Mouse (Mus musculus) heart, postnatal 0 days (tissue): Measurements from ENCODE around the gene Clic6. TPM values are rescaled to one million over a fixed set of nuclear protein-coding genes. Genes with fewer than 3 reads are reported as not detected.
"Not testable (repeated sequence)": the region's sequence is repeated elsewhere in the genome, so short reads cannot be mapped to it uniquely, and the experiment has no call there.

Source experiments
- ATAC-seq: fragments of 200-750 bp; cut with Nextera tagmentation; 2 replicates; pipeline ENCODE4 v1.8.0; 2017; ENCODE audit warnings: low read depth, moderate number of reproducible peaks, moderate library complexity; ENCODE audit not compliant: insufficient read depth
- DNase-seq: peaks from one replicate; pipeline ENCODE4 v3.0.0-alpha.2; 2016; ENCODE audit warnings: low spot score
- H3K27ac ChIP-seq: fragments of 300-500 bp; sonication (generic); 2 replicates; pipeline ENCODE4 v1.5.1; 2014; ENCODE audit warnings: low read depth, mild to moderate bottlenecking
- H3K27me3 ChIP-seq: fragments of 300-500 bp; sonication (generic); 2 replicates; pipeline ENCODE4 v1.6.1; 2014; ENCODE audit warnings: low read length, mixed read lengths; ENCODE audit not compliant: control insufficient read depth, insufficient read depth
- H3K36me3 ChIP-seq: fragments of 300-500 bp; sonication (generic); replicated peaks from 2 replicates; pipeline ENCODE4 v1.6.1; 2014; ENCODE audit warnings: low read length, mixed read lengths; ENCODE audit not compliant: control insufficient read depth, insufficient read depth
- H3K4me1 ChIP-seq: fragments of 300-500 bp; sonication (generic); 2 replicates; pipeline ENCODE4 v1.6.1; 2014; ENCODE audit warnings: antibody characterized with exemption; ENCODE audit not compliant: control insufficient read depth, insufficient read depth
- H3K4me2 ChIP-seq: fragments of 300-500 bp; sonication (generic); 2 replicates; pipeline ENCODE4 v1.6.1; 2014; ENCODE audit warnings: low read depth, mild to moderate bottlenecking, low read length, moderate library complexity
- H3K4me3 ChIP-seq: fragments of 300-500 bp; sonication (generic); 2 replicates; pipeline ENCODE4 v1.5.1; 2014; ENCODE audit warnings: low read depth, low read length
- H3K9ac ChIP-seq: fragments of 300-500 bp; sonication (generic); replicated peaks from 2 replicates; pipeline ENCODE4 v1.6.1; 2014; ENCODE audit warnings: low read depth, low read length, mixed read lengths
- H3K9me3 ChIP-seq: fragments of 300-500 bp; sonication (generic); replicated peaks from 2 replicates; pipeline ENCODE4 v1.6.1; 2016; ENCODE audit warnings: low read length; ENCODE audit not compliant: control insufficient read depth
- CTCF ChIP-seq: IDR thresholded peaks from 2 replicates; pipeline ENCODE4 v1.5.1; 2016; ENCODE audit warnings: antibody characterized with exemption, control low read depth, low read depth
- EP300 ChIP-seq: IDR thresholded peaks from 2 replicates; pipeline ENCODE4 v1.6.1; 2016; ENCODE audit warnings: antibody characterized with exemption, low read depth
- WGBS: fragments of 180-500 bp; shearing (Covaris S2); extraction: QIAGEN DNeasy Blood & Tissue Kit; methylation state at CpG from one replicate; pipeline ENCODE4 v1.1.7; 2014; 5-methylcytosine and 5-hydroxymethylcytosine counted together
- polyA plus RNA-seq: library from polyadenylated mRNA; unstranded; fragments of >200 nt; fragmentation: Nextera tagmentation; extraction: Ambion mirVana; gene quantifications from 2 replicates; pipeline ENCODE4 v1.2.1, GENCODE M21; 2015
- total RNA-seq: library from RNA; depleted of rRNA; stranded (reverse); fragments of >200 nt; gene quantifications from 2 replicates; pipeline ENCODE4 v1.2.3, GENCODE M21; 2014; ENCODE audit warnings: low replicate concordance

Clic6 gene
- total and polyA plus RNA-seq, 2 experiments from 2014 or later: 0.38 to 1.1 TPM

DNA sequence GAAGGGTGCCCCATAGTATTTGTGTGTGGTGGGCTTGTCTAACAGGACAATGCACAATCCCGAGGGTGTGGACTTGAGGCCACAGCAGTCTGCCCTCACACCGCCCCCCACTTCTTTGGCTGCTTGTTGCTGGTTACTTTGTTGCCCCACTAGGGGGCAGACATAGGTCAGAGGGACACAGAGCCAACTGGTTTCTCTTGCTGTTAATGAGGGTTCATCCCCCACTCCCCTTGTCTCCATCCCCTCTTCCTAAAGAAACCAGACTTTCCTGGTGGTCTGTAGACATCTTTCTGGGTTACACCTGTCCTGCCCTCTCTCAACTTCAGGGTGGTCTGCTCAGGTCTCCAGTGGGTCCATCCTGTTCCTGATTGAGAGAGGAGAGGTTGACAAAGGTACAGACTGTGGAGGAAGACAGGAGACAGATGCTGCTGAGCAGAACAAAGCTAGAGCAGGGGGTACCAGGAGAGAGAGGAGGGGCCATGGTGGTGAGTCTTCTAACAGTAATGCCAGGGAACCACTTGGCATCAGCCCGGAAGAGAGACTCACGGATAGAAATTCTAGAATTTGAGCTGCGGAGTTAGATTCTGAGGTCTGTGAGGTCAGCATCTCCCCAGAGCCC, 26.3 kb downstream of the Clic6 start:
- Histone ChIP-seq H3K9ac (no peak overlapping the region), H3K4me2 (no peak overlapping the region), H3K36me3 (no peaks in the 10 kb centered on the region), H3K9me3 (no peaks in the 10 kb centered on the region), H3K4me1 (no peaks in the 10 kb centered on the region; the same call in 1 of the 2 replicates), H3K4me3 (no peak overlapping the region), H3K27me3 (peaks cover 4% of the 10 kb centered on the region; the same call in 1 of the 2 replicates), H3K27ac (no peak overlapping the region)
- DNase-seq (no peak), ATAC-seq (no peak)
- 51% methylated on average over 5 of the region's 5 CpGs for WGBS
- TF ChIP-seq CTCF (peak; percentile 61), EP300 (no peak)

DNA sequence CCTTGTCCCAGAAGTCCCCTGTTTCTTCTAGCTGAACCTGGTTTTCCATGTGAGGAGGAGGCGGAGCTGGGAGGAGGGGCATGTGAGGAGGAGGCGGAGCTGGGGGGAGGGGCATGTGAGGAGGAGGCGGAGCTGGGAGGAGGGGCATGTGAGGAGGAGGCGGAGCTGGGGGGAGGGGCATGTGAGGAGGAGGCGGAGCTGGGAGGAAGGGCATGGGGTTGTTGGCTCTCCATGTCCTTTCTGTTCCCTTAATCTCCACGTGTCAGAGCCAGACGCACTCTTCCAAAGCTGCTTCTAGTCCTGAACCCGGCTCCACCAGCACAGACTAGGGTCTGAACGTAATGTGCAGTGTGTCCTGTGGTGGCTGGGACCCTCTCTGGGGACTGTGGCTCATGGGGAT, 29.4 kb downstream of the Clic6 start:
- not testable (repeated sequence) for H3K36me3 ChIP-seq, H3K27ac ChIP-seq, H3K4me2 ChIP-seq, ATAC-seq, H3K4me1 ChIP-seq, H3K4me3 ChIP-seq, H3K27me3 ChIP-seq, DNase-seq, H3K9me3 ChIP-seq, H3K9ac ChIP-seq
- WGBS: 76% methylated on average over 8 of the region's 9 CpGs

DNA sequence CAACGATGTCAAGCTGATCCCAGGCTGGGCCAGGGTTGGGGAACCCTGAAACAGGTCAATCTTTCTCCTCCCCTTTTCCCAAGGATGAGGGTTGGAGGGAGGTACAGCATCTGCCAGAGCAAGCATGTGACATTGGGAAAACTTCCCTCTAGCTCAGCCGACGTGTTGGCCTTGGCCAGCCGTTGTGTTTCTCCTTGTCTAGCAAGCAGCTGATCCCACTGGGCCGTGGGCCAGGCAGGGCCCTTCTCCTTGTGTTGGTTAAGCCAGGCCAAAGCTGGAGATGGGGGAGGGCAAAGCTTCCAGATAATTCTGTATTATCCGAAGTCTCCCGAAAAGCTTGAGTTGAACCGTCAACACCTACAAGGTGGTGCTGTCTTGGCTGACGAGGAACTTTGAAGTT, 30.6 kb downstream of the Clic6 start:
- ATAC-seq (peak; percentile 81), DNase-seq (peak; percentile 74)
- no peak overlapping the region for H3K4me3 ChIP-seq
- TF ChIP-seq CTCF (no peak), EP300 (no peak)
- H3K4me1 ChIP-seq: no peaks in the 10 kb centered on the region; the same call in 1 of the 2 replicates
- H3K27ac ChIP-seq: no peak overlapping the region
- no peaks in the 10 kb centered on the region for H3K9me3 ChIP-seq
- H3K27me3 ChIP-seq: peaks cover 4% of the 10 kb centered on the region; the same call in 1 of the 2 replicates
- no peak overlapping the region for H3K4me2 ChIP-seq
- no peak overlapping the region for H3K9ac ChIP-seq
- WGBS: 26% methylated on average over 9 of the region's 9 CpGs
- no peaks in the 10 kb centered on the region for H3K36me3 ChIP-seq

DNA sequence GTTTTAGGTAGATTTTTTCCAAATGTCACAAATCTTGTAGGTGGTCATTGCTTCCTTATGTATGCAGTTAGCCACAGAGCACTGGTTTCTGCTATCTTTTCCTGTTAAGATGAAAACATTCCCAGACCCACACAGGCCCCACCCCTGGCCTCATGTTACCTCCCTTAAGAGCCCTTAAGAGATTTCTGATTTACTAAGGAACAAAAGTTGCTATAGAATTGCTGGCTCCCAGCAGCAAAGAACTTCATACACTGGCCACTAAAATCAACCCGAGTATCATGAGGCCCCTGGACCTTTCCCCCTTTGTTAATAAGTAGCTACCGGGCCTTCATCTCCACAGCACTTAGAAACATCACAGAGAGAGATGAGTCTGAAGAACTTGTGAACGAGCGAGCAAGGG, 33.2 kb downstream of the Clic6 start:
- H3K9ac ChIP-seq: no peak overlapping the region
- no peaks in the 10 kb centered on the region for H3K36me3 ChIP-seq
- TF ChIP-seq CTCF (no peak), EP300 (no peak)
- H3K4me2 ChIP-seq: no peak overlapping the region
- 64% methylated on average over 4 of the region's 4 CpGs for WGBS
- no peaks in the 10 kb centered on the region; the same call in 1 of the 2 replicates for H3K4me1 ChIP-seq
- ATAC-seq: no peak
- no peak overlapping the region for H3K4me3 ChIP-seq
- H3K9me3 ChIP-seq: no peaks in the 10 kb centered on the region
- DNase-seq: no peak
- H3K27me3 ChIP-seq: no peaks in the 10 kb centered on the region; the same call in 1 of the 2 replicates
- H3K27ac ChIP-seq: no peak overlapping the region

DNA sequence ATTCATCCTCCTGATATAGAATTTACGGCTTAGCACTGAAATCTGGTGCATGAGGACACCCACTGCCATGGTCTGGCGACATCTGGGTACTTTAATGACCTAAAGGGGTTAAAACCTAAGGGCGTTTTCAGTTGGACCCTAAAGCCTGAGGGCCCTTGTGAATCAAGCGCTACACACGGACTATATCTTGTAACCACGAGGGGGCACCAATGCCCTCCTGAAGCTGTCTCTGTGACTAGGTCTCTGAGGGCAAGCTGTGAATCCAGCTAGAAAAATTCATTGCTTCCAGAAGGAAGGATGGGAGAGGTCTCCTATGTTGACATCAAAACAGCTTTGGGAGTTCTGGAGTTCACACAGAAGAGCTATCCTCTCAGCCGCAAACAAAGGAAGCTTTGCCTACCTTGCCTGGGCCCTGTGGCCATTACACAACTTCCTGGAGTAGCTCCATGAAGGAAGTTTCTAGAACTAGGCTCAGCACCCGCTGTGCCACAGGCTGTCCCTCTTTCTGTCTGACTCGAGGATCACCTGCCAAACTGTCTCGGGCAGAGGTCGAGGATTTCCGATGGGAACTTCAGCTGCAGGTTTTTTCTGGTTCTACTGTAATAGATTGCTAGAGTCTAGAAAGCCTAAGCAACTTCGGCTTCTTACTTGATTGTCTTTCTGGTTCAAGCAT, 34.4 kb downstream of the Clic6 start:
- Histone ChIP-seq H3K4me3 (no peak overlapping the region), H3K9ac (no peak overlapping the region), H3K27ac (no peak overlapping the region), H3K36me3 (no peaks in the 10 kb centered on the region), H3K27me3 (peaks cover 5% of the 10 kb centered on the region; the same call in 1 of the 2 replicates), H3K9me3 (no peaks in the 10 kb centered on the region), H3K4me1 (no peaks in the 10 kb centered on the region; the same call in 1 of the 2 replicates), H3K4me2 (no peak overlapping the region)
- WGBS: 44% methylated on average over 13 of the region's 13 CpGs
- ATAC-seq: no peak
- TF ChIP-seq CTCF (peak; percentile 68), EP300 (no peak)
- peak; percentile 64 for DNase-seq
